Mouse (Mus musculus): Measurements from ENCODE around the gene Gdpgp1.

GRCm38 (mm10) chr7:80200963-80201539 is 31.6 kb upstream of the Gdpgp1 start:
- TF ChIP-seq CTCF (IDR thresholded peaks at IDR 0.05; ENCODE audit: extremely low read depth, insufficient read depth, low read length) (no peak), POLR2A (IDR thresholded peaks at IDR 0.05; ENCODE audit: extremely low read depth, insufficient read depth, low read length) (no peak)

All from cortical plate, adult 2 months (tissue).